Mouse (Mus musculus): ENCODE data around the gene Hsd17b12. TPM values are rescaled to one million over a fixed set of nuclear protein-coding genes. Genes with fewer than 3 reads are reported as not detected.

Gene Hsd17b12
- polyA plus RNA-seq, 1 experiment from 2014 or later: 141 TPM

- WGBS: 94% methylated on average over 6 of the region's 6 CpGs
- no peaks in the 10 kb centered on the region for H3K9me3 ChIP-seq (ENCODE audit: control insufficient read depth, low read length)
Observed at GRCm38 (mm10) chr2:93996254-93996653, 161.5 kb downstream of the Hsd17b12 start, which contains the start of gene Gm27027. TSS of gene Gm27027 (minus strand) at chr2:93996354.

GRCm38 (mm10) chr2:93992810-93993209, 165.0 kb downstream of the Hsd17b12 start:
- 19% methylated on average over 3 of the region's 3 CpGs for WGBS
- H3K36me3 ChIP-seq (ENCODE audit: control insufficient read depth, insufficient read depth): peaks cover 16% of the 10 kb centered on the region

More at GRCm38 (mm10) chr2:93996254-93996653, 161.5 kb downstream of the Hsd17b12 start, which contains the start of gene Gm27027:
- Histone ChIP-seq H3K9ac (replicated peaks; ENCODE audit: low read depth, low read length) (no peak within 1 kb of the TSS), H3K4me2 (ENCODE audit: low read length) (no peak within 1 kb of the TSS), H3K4me3 (replicated peaks; ENCODE audit: low read length) (no peak within 1 kb of the TSS), H3K4me1 (replicated peaks; ENCODE audit: control insufficient read depth, insufficient read depth, low read length) (peaks cover 22% of the 10 kb centered on the region), H3K36me3 (ENCODE audit: control insufficient read depth, insufficient read depth) (peaks cover 20% of the 10 kb centered on the region), H3K27me3 (replicated peaks; ENCODE audit: control insufficient read depth, insufficient read depth, low read length) (no peaks in the 10 kb centered on the region), H3K27ac (ENCODE audit: low read length) (no peak within 1 kb of the TSS)
- ATAC-seq: no peak

DNA sequence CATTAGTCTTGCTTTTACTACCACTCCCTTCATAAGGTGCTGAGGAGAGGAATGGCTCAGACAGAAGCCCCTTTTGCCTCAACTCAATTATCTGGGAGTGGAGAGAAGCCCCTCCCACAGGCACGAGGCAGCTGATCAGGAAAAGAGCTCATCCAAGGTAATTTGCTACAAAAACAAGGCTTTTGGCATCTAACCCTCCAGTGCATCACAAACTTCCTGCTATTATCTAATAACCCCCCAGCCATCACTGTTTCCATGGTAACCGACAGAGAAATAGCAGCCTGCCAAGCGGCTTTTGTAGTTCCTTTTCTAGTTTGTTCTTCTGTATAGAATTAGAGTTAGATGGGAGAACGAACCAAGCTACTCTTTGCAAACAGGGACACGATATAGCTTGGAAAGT, 165.5 kb downstream of the Hsd17b12 start:
- peaks cover 13% of the 10 kb centered on the region for H3K36me3 ChIP-seq (ENCODE audit: control insufficient read depth, insufficient read depth)
- H3K27ac ChIP-seq (ENCODE audit: low read length): peak overlapping the region; percentile 80
- 8% methylated on average over 5 of the region's 5 CpGs for WGBS
- H3K4me3 ChIP-seq (replicated peaks; ENCODE audit: low read length): no peak overlapping the region
- peak overlapping the region; percentile 14 for H3K4me2 ChIP-seq (ENCODE audit: low read length)
- H3K9ac ChIP-seq (replicated peaks; ENCODE audit: low read depth, low read length): no peak overlapping the region
- H3K27me3 ChIP-seq (replicated peaks; ENCODE audit: control insufficient read depth, insufficient read depth, low read length): no peaks in the 10 kb centered on the region
- peak; percentile 90 for ATAC-seq
- H3K9me3 ChIP-seq (ENCODE audit: control insufficient read depth, low read length): no peaks in the 10 kb centered on the region
- peaks cover 24% of the 10 kb centered on the region for H3K4me1 ChIP-seq (replicated peaks; ENCODE audit: control insufficient read depth, insufficient read depth, low read length)

More at GRCm38 (mm10) chr2:93992810-93993209, 165.0 kb downstream of the Hsd17b12 start:
- Histone ChIP-seq H3K4me1 (replicated peaks; ENCODE audit: control insufficient read depth, insufficient read depth, low read length) (peaks cover 24% of the 10 kb centered on the region), H3K4me2 (ENCODE audit: low read length) (peak overlapping the region; percentile 12), H3K9me3 (ENCODE audit: control insufficient read depth, low read length) (no peaks in the 10 kb centered on the region), H3K9ac (replicated peaks; ENCODE audit: low read depth, low read length) (no peak overlapping the region), H3K4me3 (replicated peaks; ENCODE audit: low read length) (no peak overlapping the region), H3K27ac (ENCODE audit: low read length) (peak overlapping the region; percentile 80), H3K27me3 (replicated peaks; ENCODE audit: control insufficient read depth, insufficient read depth, low read length) (no peaks in the 10 kb centered on the region)
- peak; percentile 68 for ATAC-seq

GRCm38 (mm10) chr2:93991336-93991735, 166.4 kb downstream of the Hsd17b12 start:
- H3K27ac ChIP-seq (ENCODE audit: low read length): peak overlapping the region; percentile 80

GRCm38 (mm10) chr2:93988440-93988839, 169.3 kb downstream of the Hsd17b12 start:
- WGBS: 97% methylated on average over 2 of the region's 2 CpGs

More at GRCm38 (mm10) chr2:93991336-93991735, 166.4 kb downstream of the Hsd17b12 start:
- peaks cover 13% of the 10 kb centered on the region for H3K36me3 ChIP-seq (ENCODE audit: control insufficient read depth, insufficient read depth)
- no peaks in the 10 kb centered on the region for H3K9me3 ChIP-seq (ENCODE audit: control insufficient read depth, low read length)
- 89% methylated on average over 3 of the region's 3 CpGs for WGBS
- no peak for ATAC-seq
- no peak overlapping the region for H3K9ac ChIP-seq (replicated peaks; ENCODE audit: low read depth, low read length)
- H3K4me1 ChIP-seq (replicated peaks; ENCODE audit: control insufficient read depth, insufficient read depth, low read length): peaks cover 24% of the 10 kb centered on the region
- H3K4me2 ChIP-seq (ENCODE audit: low read length): no peak overlapping the region
- H3K4me3 ChIP-seq (replicated peaks; ENCODE audit: low read length): no peak overlapping the region
- H3K27me3 ChIP-seq (replicated peaks; ENCODE audit: control insufficient read depth, insufficient read depth, low read length): no peaks in the 10 kb centered on the region

More at GRCm38 (mm10) chr2:93988440-93988839, 169.3 kb downstream of the Hsd17b12 start:
- Histone ChIP-seq H3K36me3 (ENCODE audit: control insufficient read depth, insufficient read depth) (peaks cover 10% of the 10 kb centered on the region), H3K9ac (replicated peaks; ENCODE audit: low read depth, low read length) (no peak overlapping the region), H3K9me3 (ENCODE audit: control insufficient read depth, low read length) (no peaks in the 10 kb centered on the region), H3K4me1 (replicated peaks; ENCODE audit: control insufficient read depth, insufficient read depth, low read length) (peaks cover 23% of the 10 kb centered on the region), H3K4me2 (ENCODE audit: low read length) (no peak overlapping the region), H3K27ac (ENCODE audit: low read length) (no peak overlapping the region), H3K27me3 (replicated peaks; ENCODE audit: control insufficient read depth, insufficient read depth, low read length) (no peaks in the 10 kb centered on the region), H3K4me3 (replicated peaks; ENCODE audit: low read length) (no peak overlapping the region)
- no peak for ATAC-seq

Small RNA genes within 50 kb of the gene (microRNA-seq; reads per million reads assigned to microRNA genes)
- gene Gm23630: not detected

Other genes with a start within 250 kb of the Hsd17b12 start
- gene Gm13889, start 200.8 kb downstream of the Hsd17b12 start, polyA plus RNA-seq (2015; fragmentation: Nextera tagmentation; extraction: Ambion mirVana): 17.7 and 18.2 TPM in 2 replicates
- not detected in 2 replicates for gene Gm27027, start 161.6 kb downstream of the Hsd17b12 start, polyA plus RNA-seq (2015; fragmentation: Nextera tagmentation; extraction: Ambion mirVana)
- 55.1 and 57.4 TPM in 2 replicates for gene Alkbh3, start 147.2 kb downstream of the Hsd17b12 start, polyA plus RNA-seq (2015; fragmentation: Nextera tagmentation; extraction: Ambion mirVana)
- 24.3 and 25.0 TPM in 2 replicates for gene Ttc17, start 248.7 kb upstream of the Hsd17b12 start, polyA plus RNA-seq (2015; fragmentation: Nextera tagmentation; extraction: Ambion mirVana)

All from forebrain, embryonic 16.5 days (tissue).